ENCODE assay signal across 28 mouse cellular contexts in the genomic region with DNA sequence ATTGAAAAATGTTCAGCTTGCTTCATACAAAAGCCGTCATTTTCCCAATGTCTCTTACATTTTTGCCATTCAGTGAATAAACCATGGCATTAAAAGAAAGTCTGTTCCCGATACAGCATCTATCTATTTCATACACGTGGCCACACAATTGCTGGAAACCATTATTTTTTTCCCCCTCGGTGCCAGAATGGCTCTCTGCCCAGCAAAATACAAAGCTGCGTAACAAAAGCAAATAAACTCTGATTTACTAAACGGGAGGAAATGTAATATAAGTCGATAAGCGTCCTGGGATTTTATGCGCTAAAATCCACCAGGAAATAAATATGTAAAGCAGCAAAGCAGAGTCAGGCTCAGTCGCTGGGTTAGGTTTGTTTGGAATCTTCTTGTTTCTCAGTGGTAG. TPM values are rescaled to one million over a fixed set of nuclear protein-coding genes. Genes with fewer than 3 reads are reported as not detected.
DNase-seq lines count a peak whose midpoint lies in the region; ATAC-seq and TF ChIP-seq lines count a peak whose summit lies in the region.
"Had no signal": no experiment of that assay in that cellular context is flagged by ENCODE, and none has a peak within 500 bp of the region (broad histone marks: within the 10 kb centered on the region; RNA-seq: fewer than 3 reads in every experiment).

No protein-coding gene starts in this region.

- H3K4me1 ChIP-seq in embryonic facial prominence, embryonic 14.5 days (ENCODE audit: control insufficient read depth, insufficient read depth, low read length), result no peaks in the 10 kb centered on the region; the same call in 1 of the 2 replicates
- no peaks in the 10 kb centered on the region for H3K4me1 ChIP-seq in embryonic facial prominence, embryonic 10.5 days
- no peaks in the 10 kb centered on the region for H3K4me1 ChIP-seq in limb, embryonic 14.5 days (ENCODE audit: control insufficient read depth, insufficient read depth, low read length)
- no peaks in the 10 kb centered on the region for H3K4me1 ChIP-seq in limb, embryonic 10.5 days
- H3K4me1 ChIP-seq: embryonic facial prominence, embryonic 12.5 days; embryonic facial prominence, embryonic 15.5 days; forebrain, embryonic 13.5 days; forebrain, embryonic 15.5 days had no signal

- no peak overlapping the region for H3K9ac ChIP-seq in embryonic facial prominence, embryonic 14.5 days (ENCODE audit: low read depth, low read length)
- H3K9ac ChIP-seq in limb, embryonic 14.5 days (ENCODE audit: low read depth, low read length, severe bottlenecking), result no peak overlapping the region
- H3K9ac ChIP-seq: embryonic facial prominence, embryonic 12.5 days; embryonic facial prominence, embryonic 15.5 days; forebrain, embryonic 13.5 days; forebrain, embryonic 15.5 days; forebrain, postnatal 0 days had no signal

- 46% methylated on average over 10 of the region's 10 CpGs for WGBS in embryonic facial prominence, embryonic 14.5 days
- WGBS in embryonic facial prominence, embryonic 10.5 days, result 90% methylated on average over 10 of the region's 10 CpGs
- WGBS in limb, embryonic 14.5 days, result 54% methylated on average over 10 of the region's 10 CpGs
- 94% methylated on average over 10 of the region's 10 CpGs for WGBS in limb, embryonic 10.5 days

- DNase-seq in cerebellum, postnatal 10 days, result peak; percentile 42 to 51
- no peak for DNase-seq in cerebellum, adult 11-12 months
- DNase-seq in embryonic facial prominence, embryonic 14.5 days (ENCODE audit: low spot score), result peak; percentile 76
- no peak for DNase-seq in embryonic facial prominence, embryonic 10.5 days (ENCODE audit: low spot score)
- DNase-seq in limb, embryonic 14.5 days (ENCODE audit: low spot score), result peak; percentile 49
- no peak for DNase-seq in limb, embryonic 10.5 days (ENCODE audit: low spot score)
- peak; percentile 28 for DNase-seq in brain, embryonic 14.5 days (ENCODE audit: low read depth)
- DNase-seq: adrenal gland, adult 8-10 months; adrenal gland, postnatal 14 days; adrenal gland, postnatal 36 days; B cell, adult 2 months; cerebellum, adult 11 months; cerebellum, adult 2 months; cerebellum, adult 9-11 months; cerebellum, postnatal 36 days; embryo, embryonic 11 days; forebrain, postnatal 0 days had no signal

- H3K4me3 ChIP-seq in embryonic facial prominence, embryonic 14.5 days (ENCODE audit: low read depth, low read length), result no peak overlapping the region
- H3K4me3 ChIP-seq in embryonic facial prominence, embryonic 10.5 days, result no peak overlapping the region
- no peak overlapping the region for H3K4me3 ChIP-seq in limb, embryonic 14.5 days (replicated peaks; ENCODE audit: low read length)
- no peak overlapping the region for H3K4me3 ChIP-seq in limb, embryonic 10.5 days
- H3K4me3 ChIP-seq: embryonic facial prominence, embryonic 12.5 days; embryonic facial prominence, embryonic 15.5 days; erythroblast, embryonic 14.5 days; forebrain, embryonic 13.5 days; forebrain, embryonic 15.5 days had no signal

- TF ChIP-seq CTCF in brain, embryonic 14.5 days (IDR thresholded peaks at IDR 0.05; ENCODE audit: borderline replicate concordance, extremely low read depth, insufficient read depth, insufficient read length), result no peak

- H3K36me3 ChIP-seq in embryonic facial prominence, embryonic 14.5 days (ENCODE audit: control insufficient read depth, insufficient read depth, low read length), result no peaks in the 10 kb centered on the region
- no peaks in the 10 kb centered on the region for H3K36me3 ChIP-seq in embryonic facial prominence, embryonic 10.5 days (replicated peaks)
- no peaks in the 10 kb centered on the region for H3K36me3 ChIP-seq in limb, embryonic 14.5 days (ENCODE audit: control insufficient read depth, insufficient read depth, low read length)
- no peaks in the 10 kb centered on the region for H3K36me3 ChIP-seq in limb, embryonic 10.5 days
- H3K36me3 ChIP-seq: embryonic facial prominence, embryonic 12.5 days; embryonic facial prominence, embryonic 15.5 days; forebrain, embryonic 15.5 days; G1E had no signal

- H3K9me3 ChIP-seq in embryonic facial prominence, embryonic 14.5 days (ENCODE audit: control insufficient read depth, low read length), result no peaks in the 10 kb centered on the region
- H3K9me3 ChIP-seq in embryonic facial prominence, embryonic 10.5 days, result no peaks in the 10 kb centered on the region
- no peaks in the 10 kb centered on the region for H3K9me3 ChIP-seq in limb, embryonic 14.5 days (ENCODE audit: control insufficient read depth, low read length)
- H3K9me3 ChIP-seq in limb, embryonic 10.5 days (replicated peaks), result no peaks in the 10 kb centered on the region
- H3K9me3 ChIP-seq: embryonic facial prominence, embryonic 15.5 days; forebrain, embryonic 13.5 days; forebrain, embryonic 15.5 days had no signal

- no peak for TF ChIP-seq POLR2A in limb, embryonic 14.5 days (IDR thresholded peaks at IDR 0.05; ENCODE audit: borderline replicate concordance, extremely low read depth, insufficient read depth, insufficient read length)
- no peak for TF ChIP-seq POLR2A in brain, embryonic 14.5 days (IDR thresholded peaks at IDR 0.05; ENCODE audit: borderline replicate concordance, extremely low read depth, insufficient read depth, insufficient read length, poor library complexity, severe bottlenecking)

- H3K27ac ChIP-seq in embryonic facial prominence, embryonic 14.5 days (replicated peaks; ENCODE audit: low read depth, low read length), result no peak overlapping the region
- H3K27ac ChIP-seq in embryonic facial prominence, embryonic 10.5 days (replicated peaks), result no peak overlapping the region
- H3K27ac ChIP-seq in limb, embryonic 14.5 days (replicated peaks; ENCODE audit: low read depth, low read length), result no peak overlapping the region
- H3K27ac ChIP-seq in limb, embryonic 10.5 days, result no peak overlapping the region
- H3K27ac ChIP-seq: embryonic facial prominence, embryonic 12.5 days; embryonic facial prominence, embryonic 15.5 days; forebrain, embryonic 13.5 days; forebrain, embryonic 15.5 days had no signal

- H3K4me2 ChIP-seq in embryonic facial prominence, embryonic 14.5 days (ENCODE audit: low read depth, low read length), result no peak overlapping the region
- no peak overlapping the region for H3K4me2 ChIP-seq in limb, embryonic 14.5 days (replicated peaks; ENCODE audit: low read depth, low read length, severe bottlenecking)
- H3K4me2 ChIP-seq: embryonic facial prominence, embryonic 12.5 days; embryonic facial prominence, embryonic 15.5 days; forebrain, embryonic 13.5 days; forebrain, embryonic 15.5 days had no signal

- ATAC-seq in embryonic facial prominence, embryonic 14.5 days (ENCODE audit: low read depth), result no peak
- ATAC-seq in limb, embryonic 14.5 days (ENCODE audit: low FRiP score, low read depth), result no peak
- ATAC-seq: activated CD4-positive, CD25-positive, alpha-beta regulatory T cell, adult 4 months; CD4-positive, CD25-positive, alpha-beta regulatory T cell, adult 4 months; forebrain, embryonic 13.5 days; forebrain, embryonic 15.5 days; forebrain, postnatal 0 days; Patski had no signal

- no peaks in the 10 kb centered on the region for H3K27me3 ChIP-seq in embryonic facial prominence, embryonic 14.5 days (replicated peaks; ENCODE audit: control insufficient read depth, insufficient read depth, low read length)
- no peaks in the 10 kb centered on the region for H3K27me3 ChIP-seq in embryonic facial prominence, embryonic 10.5 days (replicated peaks; ENCODE audit: low read depth, poor library complexity, severe bottlenecking)
- no peaks in the 10 kb centered on the region for H3K27me3 ChIP-seq in limb, embryonic 14.5 days (ENCODE audit: control insufficient read depth, insufficient read depth, low read length)
- H3K27me3 ChIP-seq in limb, embryonic 10.5 days (ENCODE audit: low read depth, poor library complexity, severe bottlenecking), result no peaks in the 10 kb centered on the region
- H3K27me3 ChIP-seq: CH12.LX; embryonic facial prominence, embryonic 12.5 days; embryonic facial prominence, embryonic 15.5 days; forebrain, embryonic 13.5 days; forebrain, embryonic 15.5 days had no signal

RNA-seq across cellular contexts. Expression of a gene that starts 59.6 kb away (rescaled TPM):
- not detected in 2 replicates for polyA plus RNA-seq in embryonic facial prominence, embryonic 14.5 days (2014; fragmentation: Nextera tagmentation; extraction: Ambion mirVana)
- polyA plus RNA-seq in embryonic facial prominence, embryonic 10.5 days (2016; fragmentation: Nextera tagmentation; extraction: Ambion mirVana), result not detected in 2 replicates
- polyA plus RNA-seq in limb, embryonic 14.5 days (2012; rRNA removed), result not detected in 2 replicates
- polyA plus RNA-seq in limb, embryonic 14.5 days (2014; fragmentation: Nextera tagmentation; extraction: Ambion mirVana), result not detected in 2 replicates
- polyA plus RNA-seq in limb, embryonic 10.5 days (2016; fragmentation: Nextera tagmentation; extraction: Ambion mirVana), result not detected in 2 replicates
- not detected in 2 replicates for polyA plus RNA-seq in brain, embryonic 14.5 days (2012; rRNA removed)
- polyA plus RNA-seq: activated CD4-positive, CD25-positive, alpha-beta regulatory T cell, adult 4 months; cerebellum, adult 2 months; embryonic facial prominence, embryonic 12.5 days; embryonic facial prominence, embryonic 15.5 days; erythroblast, embryonic 14.5 days; forebrain, embryonic 11.5 days; forebrain, embryonic 13.5 days; forebrain, embryonic 15.5 days; forebrain, postnatal 0 days; G1E; Patski had no signal

Comparison
In these comparisons a context has a peak if more than half of its experiments do, and no peak if none do; other contexts are left out.
1. DNase-seq: peak in cerebellum, postnatal 10 days (2 of 2), embryonic facial prominence, embryonic 14.5 days (single experiment), limb, embryonic 14.5 days (single experiment) and brain, embryonic 14.5 days (single experiment); none in cerebellum, adult 11-12 months (single experiment), embryonic facial prominence, embryonic 10.5 days (single experiment) and limb, embryonic 10.5 days (single experiment).